Mouse (Mus musculus) heart, postnatal 0 days (tissue): ENCODE results near the gene Bri3. TPM values are rescaled to one million over a fixed set of nuclear protein-coding genes. Genes with fewer than 3 reads are reported as not detected.

Experiments used
- ATAC-seq: fragments of 200-750 bp; cut with Nextera tagmentation; 2 replicates; pipeline ENCODE4 v1.8.0; 2017; ENCODE audit warnings: low read depth, moderate number of reproducible peaks, moderate library complexity; ENCODE audit not compliant: insufficient read depth
- DNase-seq: peaks from one replicate; pipeline ENCODE4 v3.0.0-alpha.2; 2016; ENCODE audit warnings: low spot score
- H3K27ac ChIP-seq: fragments of 300-500 bp; sonication (generic); 2 replicates; pipeline ENCODE4 v1.5.1; 2014; ENCODE audit warnings: low read depth, mild to moderate bottlenecking
- H3K27me3 ChIP-seq: fragments of 300-500 bp; sonication (generic); 2 replicates; pipeline ENCODE4 v1.6.1; 2014; ENCODE audit warnings: low read length, mixed read lengths; ENCODE audit not compliant: control insufficient read depth, insufficient read depth
- H3K36me3 ChIP-seq: fragments of 300-500 bp; sonication (generic); replicated peaks from 2 replicates; pipeline ENCODE4 v1.6.1; 2014; ENCODE audit warnings: low read length, mixed read lengths; ENCODE audit not compliant: control insufficient read depth, insufficient read depth
- H3K4me1 ChIP-seq: fragments of 300-500 bp; sonication (generic); 2 replicates; pipeline ENCODE4 v1.6.1; 2014; ENCODE audit warnings: antibody characterized with exemption; ENCODE audit not compliant: control insufficient read depth, insufficient read depth
- H3K4me2 ChIP-seq: fragments of 300-500 bp; sonication (generic); 2 replicates; pipeline ENCODE4 v1.6.1; 2014; ENCODE audit warnings: low read depth, mild to moderate bottlenecking, low read length, moderate library complexity
- H3K4me3 ChIP-seq: fragments of 300-500 bp; sonication (generic); 2 replicates; pipeline ENCODE4 v1.5.1; 2014; ENCODE audit warnings: low read depth, low read length
- H3K9ac ChIP-seq: fragments of 300-500 bp; sonication (generic); replicated peaks from 2 replicates; pipeline ENCODE4 v1.6.1; 2014; ENCODE audit warnings: low read depth, low read length, mixed read lengths
- H3K9me3 ChIP-seq: fragments of 300-500 bp; sonication (generic); replicated peaks from 2 replicates; pipeline ENCODE4 v1.6.1; 2016; ENCODE audit warnings: low read length; ENCODE audit not compliant: control insufficient read depth
- CTCF ChIP-seq: IDR thresholded peaks from 2 replicates; pipeline ENCODE4 v1.5.1; 2016; ENCODE audit warnings: antibody characterized with exemption, control low read depth, low read depth
- EP300 ChIP-seq: IDR thresholded peaks from 2 replicates; pipeline ENCODE4 v1.6.1; 2016; ENCODE audit warnings: antibody characterized with exemption, low read depth
- WGBS: fragments of 180-500 bp; shearing (Covaris S2); extraction: QIAGEN DNeasy Blood & Tissue Kit; methylation state at CpG from one replicate; pipeline ENCODE4 v1.1.7; 2014; 5-methylcytosine and 5-hydroxymethylcytosine counted together
- polyA plus RNA-seq: library from polyadenylated mRNA; unstranded; fragments of >200 nt; fragmentation: Nextera tagmentation; extraction: Ambion mirVana; gene quantifications from 2 replicates; pipeline ENCODE4 v1.2.1, GENCODE M21; 2015
- total RNA-seq: library from RNA; depleted of rRNA; stranded (reverse); fragments of >200 nt; gene quantifications from 2 replicates; pipeline ENCODE4 v1.2.3, GENCODE M21; 2014; ENCODE audit warnings: low replicate concordance

Gene Bri3
- total and polyA plus RNA-seq, 2 experiments from 2014 or later = 71.0 to 304 TPM

DNA sequence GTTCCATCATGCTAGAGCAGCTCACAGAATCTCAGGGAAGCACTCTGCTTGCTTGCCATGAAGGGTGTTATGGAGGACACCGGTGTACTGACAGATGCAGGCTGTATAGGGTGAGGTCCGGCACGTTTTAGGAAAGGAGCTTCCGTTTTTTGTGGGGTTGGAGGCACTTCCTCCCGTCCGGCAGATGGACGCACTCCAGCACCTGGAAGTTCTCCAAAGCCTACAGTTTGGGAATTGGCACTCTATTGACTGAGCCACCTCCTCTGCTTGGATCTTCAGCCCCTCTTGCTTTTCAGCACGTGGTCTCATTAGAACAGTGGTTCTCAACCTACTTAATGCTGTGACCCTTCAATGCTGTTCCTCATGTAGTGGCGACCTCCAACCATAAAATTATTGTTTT is 183.6 kb downstream of the Bri3 start:
- WGBS = 52% methylated on average over 9 of the region's 9 CpGs
- no peaks in the 10 kb centered on the region for H3K4me1 ChIP-seq
- H3K27ac ChIP-seq = no peak overlapping the region
- H3K9me3 ChIP-seq = no peaks in the 10 kb centered on the region
- TF ChIP-seq EP300 (no peak), CTCF (no peak)
- H3K27me3 ChIP-seq = no peaks in the 10 kb centered on the region
- no peak for ATAC-seq
- no peak overlapping the region for H3K9ac ChIP-seq
- no peaks in the 10 kb centered on the region for H3K36me3 ChIP-seq
- no peak overlapping the region for H3K4me3 ChIP-seq
- no peak overlapping the region for H3K4me2 ChIP-seq
- no peak for DNase-seq

GRCm38 (mm10) chr5:144431481-144431880 is 187.2 kb downstream of the Bri3 start:
- ATAC-seq = no peak
- Histone ChIP-seq H3K9me3 (no peaks in the 10 kb centered on the region), H3K4me2 (no peak overlapping the region), H3K27me3 (no peaks in the 10 kb centered on the region), H3K36me3 (no peaks in the 10 kb centered on the region), H3K9ac (no peak overlapping the region), H3K4me3 (no peak overlapping the region), H3K27ac (no peak overlapping the region), H3K4me1 (no peaks in the 10 kb centered on the region)
- TF ChIP-seq EP300 (no peak), CTCF (no peak)
- no peak for DNase-seq
- WGBS = 71% methylated on average over 6 of the region's 6 CpGs

DNA sequence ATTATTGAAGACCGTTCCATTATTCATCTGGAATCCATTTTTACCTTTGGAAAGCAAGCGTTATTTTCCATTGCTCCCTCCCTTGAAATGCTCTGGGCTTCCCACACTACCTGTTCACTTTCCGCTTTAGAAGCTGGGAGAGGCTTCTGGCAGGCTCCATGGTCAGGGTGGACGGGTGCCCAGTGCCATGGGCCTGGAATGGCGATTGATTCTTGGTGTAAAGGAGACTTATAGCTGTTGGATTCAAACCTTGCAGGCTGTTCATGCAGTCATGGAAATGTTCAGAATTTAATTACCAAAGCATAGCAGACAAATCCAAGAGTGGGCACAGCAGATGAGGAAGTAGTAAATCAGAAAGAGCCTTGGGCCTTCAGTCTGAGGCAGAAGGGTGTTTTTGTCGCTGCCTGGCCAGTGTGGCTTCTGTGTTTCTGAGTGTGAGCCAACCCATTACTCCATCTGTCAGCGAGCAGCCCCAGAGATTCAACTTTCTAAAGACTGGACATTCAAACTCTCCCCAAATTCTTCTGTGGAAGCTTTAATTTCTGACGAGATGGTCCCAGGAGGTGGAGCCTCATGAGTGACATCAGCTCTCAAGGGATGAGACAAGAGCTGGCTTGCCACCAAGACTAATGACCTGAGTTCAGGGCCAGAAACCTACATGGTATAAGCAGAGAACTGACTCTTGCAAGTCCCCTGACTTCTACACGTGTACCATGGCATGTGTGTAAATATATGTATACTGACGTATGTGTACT is 195.2 kb downstream of the Bri3 start:
- Histone ChIP-seq H3K4me2 (no peak overlapping the region), H3K4me3 (no peak overlapping the region), H3K9me3 (no peaks in the 10 kb centered on the region), H3K36me3 (no peaks in the 10 kb centered on the region), H3K9ac (no peak overlapping the region), H3K27ac (no peak overlapping the region), H3K4me1 (no peaks in the 10 kb centered on the region), H3K27me3 (no peaks in the 10 kb centered on the region)
- no peak for TF ChIP-seq EP300
- TF ChIP-seq CTCF = no peak
- WGBS = 68% methylated on average over 10 of the region's 10 CpGs
- ATAC-seq (no peak), DNase-seq (no peak)

DNA sequence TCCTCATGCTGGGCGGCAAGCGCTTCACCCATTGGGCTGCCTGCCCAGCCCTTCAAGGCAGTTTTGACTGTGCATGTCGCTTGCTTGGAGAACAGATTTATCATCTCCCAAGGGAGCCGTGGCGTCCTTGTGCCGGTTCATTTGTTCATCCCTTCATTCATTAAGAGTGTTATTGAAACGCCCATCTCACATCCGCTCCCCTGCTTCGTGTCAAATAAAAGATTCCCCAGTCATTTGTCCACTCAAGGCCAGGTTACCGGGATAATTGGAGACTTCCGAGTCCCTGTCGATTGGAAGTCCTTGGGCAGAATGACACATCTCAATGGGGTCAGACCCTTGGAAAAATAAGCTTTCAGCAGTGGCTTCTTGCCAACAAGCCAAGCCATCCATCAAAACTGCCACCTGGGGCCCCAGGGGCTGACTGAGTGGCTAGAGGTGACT is 197.6 kb downstream of the Bri3 start:
- DNase-seq = no peak
- TF ChIP-seq EP300 (no peak), CTCF (no peak)

GRCm38 (mm10) chr5:144446475-144447225 is 202.4 kb downstream of the Bri3 start:
- H3K9me3 ChIP-seq = no peaks in the 10 kb centered on the region
- WGBS = 67% methylated on average over 10 of the region's 10 CpGs
- H3K9ac ChIP-seq = no peak overlapping the region
- no peak overlapping the region for H3K4me3 ChIP-seq
- H3K27me3 ChIP-seq = no peaks in the 10 kb centered on the region
- no peak overlapping the region for H3K4me2 ChIP-seq
- no peak overlapping the region for H3K27ac ChIP-seq
- DNase-seq = no peak
- H3K36me3 ChIP-seq = no peaks in the 10 kb centered on the region
- TF ChIP-seq EP300 = no peak
- peak; percentile 22; the same call in 1 of the 2 replicates for TF ChIP-seq CTCF
- ATAC-seq = no peak
- no peaks in the 10 kb centered on the region for H3K4me1 ChIP-seq

More for the DNA sequence above, 197.6 kb downstream of the Bri3 start:
- no peak for ATAC-seq
- 72% methylated on average over 12 of the region's 12 CpGs for WGBS
- Histone ChIP-seq H3K27ac (no peak overlapping the region), H3K9ac (no peak overlapping the region), H3K4me3 (no peak overlapping the region), H3K4me1 (no peaks in the 10 kb centered on the region), H3K4me2 (no peak overlapping the region), H3K36me3 (no peaks in the 10 kb centered on the region), H3K9me3 (no peaks in the 10 kb centered on the region), H3K27me3 (no peaks in the 10 kb centered on the region)

GRCm38 (mm10) chr5:144447226-144447616 is 203.0 kb downstream of the Bri3 start:
- H3K27ac ChIP-seq = no peak overlapping the region
- H3K4me1 ChIP-seq = no peaks in the 10 kb centered on the region
- no peaks in the 10 kb centered on the region for H3K27me3 ChIP-seq
- no peak overlapping the region for H3K9ac ChIP-seq
- whole genome bisulfite sequencing = 57% methylated on average over 8 of the region's 8 CpGs
- H3K36me3 ChIP-seq = no peaks in the 10 kb centered on the region
- DNase-seq = no peak
- no peak overlapping the region for H3K4me2 ChIP-seq
- H3K9me3 ChIP-seq = no peaks in the 10 kb centered on the region
- H3K4me3 ChIP-seq = no peak overlapping the region
- TF ChIP-seq EP300 (no peak), CTCF (no peak)
- ATAC-seq = no peak
